Mouse (Mus musculus) adrenal gland, adult 18-20 months (tissue): ENCODE results near the gene Arrdc2. TPM values are rescaled to one million over a fixed set of nuclear protein-coding genes. Genes with fewer than 3 reads are reported as not detected.
A peak's percentile ranks its signal among the peaks of the same experiment; 100 is the strongest.
"Not testable (repeated sequence)": the region's sequence is repeated elsewhere in the genome, so short reads cannot be mapped to it uniquely, and the experiment has no call there.

Source experiments
- DNase-seq, 2 experiments: peaks; one replicate each; pipeline ENCODE4 v3.0.0; 2021 to 2022; ENCODE audit warnings: low spot score in 2 of 2
- total RNA-seq, 2 experiments: library from RNA; stranded (reverse); gene quantifications; 1 replicate in 1 of 2; 2 replicates in 1 of 2; pipeline ENCODE4 v1.2.3; 2021

Arrdc2 gene
- total RNA-seq, 2 experiments from 2014 or later = 8.3 to 8.7 TPM

GRCm38 (mm10) chr8:70842484-70842883 lies 3.0 kb upstream of the Arrdc2 start:
- no peak for DNase-seq

GRCm38 (mm10) chr8:70841147-70842072 lies 1.9 kb upstream of the Arrdc2 start:
- peak; percentile 94 to 95 for DNase-seq

- no peak for DNase-seq
Measured at GRCm38 (mm10) chr8:70840590-70840989, 1.1 kb upstream of the Arrdc2 start.

GRCm38 (mm10) chr8:70838654-70839407 lies 689 bp downstream of the Arrdc2 start:
- DNase-seq = no peak

GRCm38 (mm10) chr8:70836666-70837065 lies 2.9 kb downstream of the Arrdc2 start:
- no peak for DNase-seq

- no peak for DNase-seq
Measured at GRCm38 (mm10) chr8:70834071-70834470, 5.4 kb downstream of the Arrdc2 start.

GRCm38 (mm10) chr8:70833520-70833919 lies 6.0 kb downstream of the Arrdc2 start:
- peak in 1 of 2 experiments; percentile 67 for DNase-seq

- DNase-seq = no peak
Measured at GRCm38 (mm10) chr8:70833018-70833482, 6.5 kb downstream of the Arrdc2 start.

- DNase-seq = no peak
Measured at GRCm38 (mm10) chr8:70832371-70832770, 7.1 kb downstream of the Arrdc2 start.

- DNase-seq = no peak
Measured at GRCm38 (mm10) chr8:70831517-70831916, 8.0 kb downstream of the Arrdc2 start.

- DNase-seq = no peak
Measured at GRCm38 (mm10) chr8:70827796-70828195, 11.7 kb downstream of the Arrdc2 start.

GRCm38 (mm10) chr8:70827010-70827409 lies 12.5 kb downstream of the Arrdc2 start:
- DNase-seq = no peak

GRCm38 (mm10) chr8:70825816-70826215 lies 13.7 kb downstream of the Arrdc2 start:
- no peak for DNase-seq

- no peak for DNase-seq
Measured at GRCm38 (mm10) chr8:70823802-70824201, 15.7 kb downstream of the Arrdc2 start.

- DNase-seq = not testable (repeated sequence)
Measured at GRCm38 (mm10) chr8:70822594-70822993, 16.9 kb downstream of the Arrdc2 start.

- no peak for DNase-seq
Measured at GRCm38 (mm10) chr8:70821992-70822391, 17.5 kb downstream of the Arrdc2 start.

GRCm38 (mm10) chr8:70821399-70821962 lies 18.0 kb downstream of the Arrdc2 start:
- peak; percentile 68 to 83 for DNase-seq

GRCm38 (mm10) chr8:70820101-70820935 lies 19.2 kb downstream of the Arrdc2 start:
- DNase-seq = no peak

- no peak for DNase-seq
Measured at GRCm38 (mm10) chr8:70816679-70817078, 22.8 kb downstream of the Arrdc2 start.

- no peak for DNase-seq
Measured at GRCm38 (mm10) chr8:70812885-70813284, 26.6 kb downstream of the Arrdc2 start.

GRCm38 (mm10) chr8:70812055-70812454 lies 27.5 kb downstream of the Arrdc2 start:
- DNase-seq = no peak
